Mouse (Mus musculus) left cerebral cortex, postnatal 25 days (tissue): ENCODE measurements at regions not wholly inside any gene's neighbourhood (a gene's known extent, or its start where the extent isn't known, plus 50 kb on each side); places are given as distances from the start of the nearest gene placed in this dataset.
"Not testable (repeated sequence)": the region's sequence is repeated elsewhere in the genome, so short reads cannot be mapped to it uniquely, and the experiment has no call there.

Experiments used
- DNase-seq, 2 experiments: peaks; one replicate each; pipeline ENCODE4 v3.0.0; 2022; ENCODE audit warnings: low spot score in 2 of 2, mixed read lengths in 1 of 2
- intact Hi-C: fragments of 180-260 bp; cut with DNase I; formaldehyde crosslinking; loops from one replicate; pipeline ENCODE4 v1.15.1; 2025

- DNase-seq, intact Hi-C loops: not testable (repeated sequence)
Observed at GRCm38 (mm10) chr8:112236751-112237150, 221.9 kb upstream of the Gm6793 start.

- intact Hi-C loops, result no loop called here
- DNase-seq, result no peak
Observed at GRCm38 (mm10) chr8:112219656-112220055, 204.8 kb upstream of the Gm6793 start.

- intact Hi-C loops, result no loop called here
- DNase-seq, result peak; percentile 6 to 50
Observed at GRCm38 (mm10) chr8:112212170-112212569, 197.3 kb upstream of the Gm6793 start.

- intact Hi-C loops, result no loop called here
- no peak for DNase-seq
Observed at GRCm38 (mm10) chr8:112196423-112196822, 181.6 kb upstream of the Gm6793 start.

GRCm38 (mm10) chr8:112195880-112196279, 181.0 kb upstream of the Gm6793 start:
- DNase-seq, result no peak
- intact Hi-C loops, result no loop called here

- intact Hi-C loops, result no loop called here
- peak; percentile 36 to 85 for DNase-seq
Observed at GRCm38 (mm10) chr8:112191846-112192245, 177.0 kb upstream of the Gm6793 start.

- intact Hi-C loops, result no loop called here
- DNase-seq, result no peak
Observed at GRCm38 (mm10) chr8:112189698-112190097, 174.9 kb upstream of the Gm6793 start.

GRCm38 (mm10) chr8:112170184-112170583, 155.3 kb upstream of the Gm6793 start:
- intact Hi-C loops, result no loop called here
- DNase-seq, result no peak

GRCm38 (mm10) chr8:112156656-112157055, 141.8 kb upstream of the Gm6793 start:
- intact Hi-C loops, result no loop called here
- no peak for DNase-seq

GRCm38 (mm10) chr8:112138924-112139323, 124.1 kb upstream of the Gm6793 start:
- intact Hi-C loops, result no loop called here
- DNase-seq, result no peak

- intact Hi-C loops, result no loop called here
- no peak for DNase-seq
Observed at GRCm38 (mm10) chr8:112130196-112130595, 115.4 kb upstream of the Gm6793 start.

GRCm38 (mm10) chr8:112128833-112129518, 114.1 kb upstream of the Gm6793 start:
- intact Hi-C loops, result no loop called here
- DNase-seq, result no peak

GRCm38 (mm10) chr8:112111950-112112349, 97.1 kb upstream of the Gm6793 start:
- no peak for DNase-seq
- intact Hi-C loops, result no loop called here

- DNase-seq, result peak; percentile 38 to 46
- intact Hi-C loops, result no loop called here
Observed at GRCm38 (mm10) chr8:112097883-112098635, 83.2 kb upstream of the Gm6793 start.

GRCm38 (mm10) chr8:112094881-112095280, 80.0 kb upstream of the Gm6793 start:
- intact Hi-C loops, result no loop called here
- no peak for DNase-seq

- no peak for DNase-seq
- intact Hi-C loops, result no loop called here
Observed at GRCm38 (mm10) chr8:112093554-112093953, 78.7 kb upstream of the Gm6793 start.

- DNase-seq, result no peak
- intact Hi-C loops, result no loop called here
Observed at GRCm38 (mm10) chr8:112092831-112093230, 78.0 kb upstream of the Gm6793 start.

- DNase-seq, result peak; percentile 12 to 20
- intact Hi-C loops, result loop anchor here (10.0 kb wide), 1 partner anchor 296 kb away; no protein-coding TSS in a partner anchor
Observed at GRCm38 (mm10) chr8:112078621-112079020, 63.8 kb upstream of the Gm6793 start.

GRCm38 (mm10) chr8:112072205-112072604, 57.4 kb upstream of the Gm6793 start:
- peak; percentile 14 to 66 for DNase-seq
- intact Hi-C loops, result loop anchor here (5.0 to 10.0 kb wide), 2 partner anchors 75 to 303 kb away; no protein-coding TSS in a partner anchor

- intact Hi-C loops, result loop anchor here (5.0 to 10.0 kb wide), 2 partner anchors 77 to 305 kb away; no protein-coding TSS in a partner anchor
- DNase-seq, result peak; percentile 21 to 85
Observed at GRCm38 (mm10) chr8:112070251-112070650, 55.4 kb upstream of the Gm6793 start.
